Mouse (Mus musculus): Measurements from ENCODE around the gene Ifnl2. TPM values are rescaled to one million over a fixed set of nuclear protein-coding genes. Genes with fewer than 3 reads are reported as not detected.

The Ifnl2 gene
- polyA plus RNA-seq (2014; fragmentation: Illumina TruSeq; extraction: RNeasy Lipid Tissue Mini Kit (QIAGEN cat#74804); ENCODE audit: low read depth, low replicate concordance), result not detected

DNA sequence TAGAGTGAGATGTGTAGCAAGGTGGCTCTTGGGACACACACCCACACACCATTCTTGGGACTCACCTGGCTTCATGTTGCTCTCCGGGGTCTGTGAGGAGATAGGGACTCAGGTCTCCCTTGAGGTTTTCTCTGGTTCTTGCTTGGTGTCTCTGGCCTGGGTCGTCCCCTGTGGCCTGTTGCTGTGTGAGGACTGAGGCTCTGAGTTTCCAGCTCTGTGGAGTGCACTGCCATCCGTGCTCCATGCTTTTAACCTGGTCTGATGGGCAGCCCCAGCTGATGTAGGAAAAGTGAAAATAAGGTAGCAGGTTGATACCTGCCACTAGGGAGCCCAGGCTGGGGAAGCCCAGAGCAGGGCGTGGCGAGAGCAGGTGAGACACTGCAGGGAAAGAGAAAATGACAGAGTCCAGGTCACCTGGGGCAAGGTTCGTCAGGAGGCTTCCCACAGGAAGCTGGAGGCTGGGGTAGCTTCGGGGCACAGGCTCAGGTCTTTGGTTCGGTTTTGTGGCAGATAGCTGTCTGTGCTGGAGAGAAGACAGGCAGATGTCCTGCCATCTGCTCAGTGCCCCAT is at the start of gene Ifnl2:
TSS of gene Ifnl2 (minus strand) at position 51 of the 570 bp plus-strand sequence.

DNA sequence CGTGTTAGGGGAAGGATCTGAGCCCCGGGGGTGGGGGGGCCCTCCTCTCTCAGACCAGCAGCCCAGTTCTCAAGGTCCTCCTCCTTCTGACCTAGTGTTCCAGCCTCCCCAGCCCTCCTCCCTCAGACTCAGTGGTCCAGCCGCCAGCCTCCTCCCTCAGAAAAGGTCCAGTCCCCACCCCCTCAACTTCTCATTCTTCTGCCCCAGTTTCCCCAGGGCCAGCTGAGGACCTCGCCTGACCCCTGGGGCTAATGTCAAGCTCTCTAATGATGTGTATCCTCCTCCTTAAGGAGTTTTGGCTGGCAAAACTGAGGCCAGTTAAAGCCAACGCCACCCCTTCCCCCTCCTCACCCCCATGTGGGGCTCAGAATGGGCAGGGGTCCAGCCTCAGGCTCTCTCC is 36.9 kb upstream of the Ifnl2 start, which contains the start of gene Nccrp1:
TSS of gene Nccrp1 (minus strand) at position 101 of the 400 bp plus-strand sequence.

DNA sequence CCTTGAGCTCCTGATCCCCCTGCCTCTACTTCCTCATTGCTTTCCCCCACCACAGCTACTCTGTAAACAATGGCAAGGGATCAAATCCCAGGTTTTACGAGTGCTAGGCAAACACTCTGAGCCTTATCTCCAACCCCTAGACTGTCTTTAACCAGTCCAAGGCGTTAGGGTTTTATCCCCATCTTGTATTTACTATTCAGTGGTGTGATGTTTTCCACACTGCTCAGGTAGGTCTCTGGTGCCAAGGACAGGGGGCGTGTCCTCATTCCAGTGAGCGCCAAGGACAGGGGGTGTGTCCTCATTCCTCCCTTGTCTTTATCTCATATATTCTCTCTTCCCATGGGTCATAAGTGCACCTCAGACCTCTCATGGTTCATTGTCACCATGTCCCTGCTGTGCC is 30.3 kb upstream of the Ifnl2 start, which contains the start of gene Sycn:
TSS of gene Sycn (plus strand) at position 360 of the 400 bp plus-strand sequence.

DNA sequence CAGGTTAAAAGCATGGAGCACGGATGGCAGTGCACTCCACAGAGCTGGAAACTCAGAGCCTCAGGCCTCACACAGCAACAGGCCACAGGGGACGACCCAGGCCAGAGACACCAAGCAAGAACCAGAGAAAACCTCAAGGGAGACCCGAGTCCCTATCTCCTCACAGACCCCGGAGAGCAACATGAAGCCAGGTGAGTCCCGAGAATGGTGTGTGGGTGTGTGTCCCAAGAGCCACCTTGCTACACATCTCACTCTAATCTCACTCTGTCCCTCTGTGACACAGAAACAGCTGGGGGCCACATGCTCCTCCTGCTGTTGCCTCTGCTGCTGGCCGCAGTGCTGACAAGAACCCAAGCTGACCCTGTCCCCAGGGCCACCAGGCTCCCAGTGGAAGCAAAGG is 12.3 kb upstream of the Ifnl2 start, which contains the start of gene Ifnl3:
TSS of gene Ifnl3 (plus strand) at position 301 of the 400 bp plus-strand sequence.

Other genes starting within 250 kb of the Ifnl2 start
- 0.37 TPM for gene Eid2, start 242.6 kb downstream of the Ifnl2 start, polyA plus RNA-seq (2014; fragmentation: Illumina TruSeq; extraction: RNeasy Lipid Tissue Mini Kit (QIAGEN cat#74804); ENCODE audit: low read depth, low replicate concordance)
- gene Eid2b, start 232.7 kb downstream of the Ifnl2 start, polyA plus RNA-seq (2014; fragmentation: Illumina TruSeq; extraction: RNeasy Lipid Tissue Mini Kit (QIAGEN cat#74804); ENCODE audit: low read depth, low replicate concordance), result 3.9 TPM
- gene Selenov, start 219.3 kb downstream of the Ifnl2 start, polyA plus RNA-seq (2014; fragmentation: Illumina TruSeq; extraction: RNeasy Lipid Tissue Mini Kit (QIAGEN cat#74804); ENCODE audit: low read depth, low replicate concordance), result not detected
- gene Dll3, start 208.2 kb downstream of the Ifnl2 start, polyA plus RNA-seq (2014; fragmentation: Illumina TruSeq; extraction: RNeasy Lipid Tissue Mini Kit (QIAGEN cat#74804); ENCODE audit: low read depth, low replicate concordance), result not detected
- 6.1 TPM for gene Timm50, start 198.4 kb downstream of the Ifnl2 start, polyA plus RNA-seq (2014; fragmentation: Illumina TruSeq; extraction: RNeasy Lipid Tissue Mini Kit (QIAGEN cat#74804); ENCODE audit: low read depth, low replicate concordance)
- gene Supt5, start 171.7 kb downstream of the Ifnl2 start, polyA plus RNA-seq (2014; fragmentation: Illumina TruSeq; extraction: RNeasy Lipid Tissue Mini Kit (QIAGEN cat#74804); ENCODE audit: low read depth, low replicate concordance), result 11.9 TPM
- 116 TPM for gene Rps16, start 159.8 kb downstream of the Ifnl2 start, polyA plus RNA-seq (2014; fragmentation: Illumina TruSeq; extraction: RNeasy Lipid Tissue Mini Kit (QIAGEN cat#74804); ENCODE audit: low read depth, low replicate concordance)
- 0.74 TPM for gene Plekhg2, start 137.9 kb downstream of the Ifnl2 start, polyA plus RNA-seq (2014; fragmentation: Illumina TruSeq; extraction: RNeasy Lipid Tissue Mini Kit (QIAGEN cat#74804); ENCODE audit: low read depth, low replicate concordance)
- gene Zfp36, start 130.2 kb downstream of the Ifnl2 start, polyA plus RNA-seq (2014; fragmentation: Illumina TruSeq; extraction: RNeasy Lipid Tissue Mini Kit (QIAGEN cat#74804); ENCODE audit: low read depth, low replicate concordance), result 87.4 TPM
- gene Med29, start 117.7 kb downstream of the Ifnl2 start, polyA plus RNA-seq (2014; fragmentation: Illumina TruSeq; extraction: RNeasy Lipid Tissue Mini Kit (QIAGEN cat#74804); ENCODE audit: low read depth, low replicate concordance), result 1.7 TPM
- gene Paf1, start 117.5 kb downstream of the Ifnl2 start, polyA plus RNA-seq (2014; fragmentation: Illumina TruSeq; extraction: RNeasy Lipid Tissue Mini Kit (QIAGEN cat#74804); ENCODE audit: low read depth, low replicate concordance), result 27.4 TPM
- gene Gmfg, start 73.0 kb downstream of the Ifnl2 start, polyA plus RNA-seq (2014; fragmentation: Illumina TruSeq; extraction: RNeasy Lipid Tissue Mini Kit (QIAGEN cat#74804); ENCODE audit: low read depth, low replicate concordance), result 8.5 TPM
- gene Lrfn1, start 58.5 kb downstream of the Ifnl2 start, polyA plus RNA-seq (2014; fragmentation: Illumina TruSeq; extraction: RNeasy Lipid Tissue Mini Kit (QIAGEN cat#74804); ENCODE audit: low read depth, low replicate concordance), result not detected
- not detected for gene Ifnl3, start 12.4 kb upstream of the Ifnl2 start, polyA plus RNA-seq (2014; fragmentation: Illumina TruSeq; extraction: RNeasy Lipid Tissue Mini Kit (QIAGEN cat#74804); ENCODE audit: low read depth, low replicate concordance)
- gene Sycn, start 30.4 kb upstream of the Ifnl2 start, polyA plus RNA-seq (2014; fragmentation: Illumina TruSeq; extraction: RNeasy Lipid Tissue Mini Kit (QIAGEN cat#74804); ENCODE audit: low read depth, low replicate concordance), result not detected
- gene Nccrp1, start 36.8 kb upstream of the Ifnl2 start, polyA plus RNA-seq (2014; fragmentation: Illumina TruSeq; extraction: RNeasy Lipid Tissue Mini Kit (QIAGEN cat#74804); ENCODE audit: low read depth, low replicate concordance), result not detected
- 3.5 TPM for gene Samd4b, start 87.7 kb upstream of the Ifnl2 start, polyA plus RNA-seq (2014; fragmentation: Illumina TruSeq; extraction: RNeasy Lipid Tissue Mini Kit (QIAGEN cat#74804); ENCODE audit: low read depth, low replicate concordance)
- gene Pak4, start 87.7 kb upstream of the Ifnl2 start, polyA plus RNA-seq (2014; fragmentation: Illumina TruSeq; extraction: RNeasy Lipid Tissue Mini Kit (QIAGEN cat#74804); ENCODE audit: low read depth, low replicate concordance), result 0.82 TPM
- not detected for gene Acp7, start 120.9 kb upstream of the Ifnl2 start, polyA plus RNA-seq (2014; fragmentation: Illumina TruSeq; extraction: RNeasy Lipid Tissue Mini Kit (QIAGEN cat#74804); ENCODE audit: low read depth, low replicate concordance)
- gene Fbxo27, start 182.4 kb upstream of the Ifnl2 start, polyA plus RNA-seq (2014; fragmentation: Illumina TruSeq; extraction: RNeasy Lipid Tissue Mini Kit (QIAGEN cat#74804); ENCODE audit: low read depth, low replicate concordance), result not detected
- gene Fbxo17, start 206.3 kb upstream of the Ifnl2 start, polyA plus RNA-seq (2014; fragmentation: Illumina TruSeq; extraction: RNeasy Lipid Tissue Mini Kit (QIAGEN cat#74804); ENCODE audit: low read depth, low replicate concordance), result 0.32 TPM
- gene Mrps12, start 231.4 kb upstream of the Ifnl2 start, polyA plus RNA-seq (2014; fragmentation: Illumina TruSeq; extraction: RNeasy Lipid Tissue Mini Kit (QIAGEN cat#74804); ENCODE audit: low read depth, low replicate concordance), result 34.0 TPM
- 0.34 TPM for gene Sars2, start 231.5 kb upstream of the Ifnl2 start, polyA plus RNA-seq (2014; fragmentation: Illumina TruSeq; extraction: RNeasy Lipid Tissue Mini Kit (QIAGEN cat#74804); ENCODE audit: low read depth, low replicate concordance)
- gene Ccer2, start 245.7 kb upstream of the Ifnl2 start, polyA plus RNA-seq (2014; fragmentation: Illumina TruSeq; extraction: RNeasy Lipid Tissue Mini Kit (QIAGEN cat#74804); ENCODE audit: low read depth, low replicate concordance), result not detected